Mouse (Mus musculus): Measurements from ENCODE around the gene Slc9b1. TPM values are rescaled to one million over a fixed set of nuclear protein-coding genes. Genes with fewer than 3 reads are reported as not detected.

The Slc9b1 gene
- polyA plus RNA-seq, 1 experiment from 2014 or later: not detected

GRCm38 (mm10) chr3:135324354-135324753 lies 23.5 kb upstream of the Slc9b1 start:
- H3K4me2 ChIP-seq: no peak overlapping the region
- no peak overlapping the region for H3K27ac ChIP-seq
- no peaks in the 10 kb centered on the region for H3K9me3 ChIP-seq (replicated peaks)
- H3K9ac ChIP-seq: no peak overlapping the region
- H3K4me3 ChIP-seq: no peak overlapping the region
- H3K4me1 ChIP-seq (replicated peaks): no peaks in the 10 kb centered on the region
- no peaks in the 10 kb centered on the region for H3K36me3 ChIP-seq
- ATAC-seq (replicated peaks; ENCODE audit: insufficient number of reproducible peaks, insufficient read depth, low FRiP score, low read depth): no peak
- WGBS: 64% methylated on average over 6 of the region's 6 CpGs
- H3K27me3 ChIP-seq: no peaks in the 10 kb centered on the region

GRCm38 (mm10) chr3:135327176-135327575 lies 20.7 kb upstream of the Slc9b1 start:
- 64% methylated on average over 6 of the region's 6 CpGs for WGBS
- Histone ChIP-seq H3K4me2 (no peak overlapping the region), H3K9me3 (replicated peaks) (no peaks in the 10 kb centered on the region), H3K4me3 (no peak overlapping the region), H3K4me1 (replicated peaks) (no peaks in the 10 kb centered on the region), H3K27me3 (no peaks in the 10 kb centered on the region), H3K36me3 (no peaks in the 10 kb centered on the region), H3K27ac (no peak overlapping the region), H3K9ac (no peak overlapping the region)
- ATAC-seq (replicated peaks; ENCODE audit: insufficient number of reproducible peaks, insufficient read depth, low FRiP score, low read depth): no peak

- Histone ChIP-seq H3K9ac (no peak overlapping the region), H3K4me2 (no peak overlapping the region), H3K27ac (no peak overlapping the region), H3K4me3 (no peak overlapping the region), H3K9me3 (replicated peaks) (no peaks in the 10 kb centered on the region), H3K36me3 (no peaks in the 10 kb centered on the region), H3K27me3 (no peaks in the 10 kb centered on the region), H3K4me1 (replicated peaks) (no peaks in the 10 kb centered on the region)
- no peak for ATAC-seq (replicated peaks; ENCODE audit: insufficient number of reproducible peaks, insufficient read depth, low FRiP score, low read depth)
- WGBS: 57% methylated on average over 2 of the region's 2 CpGs
These were observed 20.2 kb upstream of the Slc9b1 start for GRCm38 (mm10) chr3:135327601-135328000.

GRCm38 (mm10) chr3:135328560-135328959 lies 19.3 kb upstream of the Slc9b1 start:
- Histone ChIP-seq H3K4me2 (no peak overlapping the region), H3K27me3 (no peaks in the 10 kb centered on the region), H3K9me3 (replicated peaks) (no peaks in the 10 kb centered on the region), H3K4me3 (no peak overlapping the region), H3K36me3 (no peaks in the 10 kb centered on the region), H3K27ac (no peak overlapping the region), H3K9ac (no peak overlapping the region), H3K4me1 (replicated peaks) (no peaks in the 10 kb centered on the region)
- no peak for ATAC-seq (replicated peaks; ENCODE audit: insufficient number of reproducible peaks, insufficient read depth, low FRiP score, low read depth)
- WGBS: 40% methylated on average over 3 of the region's 3 CpGs

- Histone ChIP-seq H3K9me3 (replicated peaks) (no peaks in the 10 kb centered on the region), H3K4me3 (no peak overlapping the region), H3K9ac (no peak overlapping the region), H3K27ac (no peak overlapping the region), H3K4me1 (replicated peaks) (no peaks in the 10 kb centered on the region), H3K27me3 (no peaks in the 10 kb centered on the region), H3K36me3 (no peaks in the 10 kb centered on the region), H3K4me2 (no peak overlapping the region)
- no peak for ATAC-seq (replicated peaks; ENCODE audit: insufficient number of reproducible peaks, insufficient read depth, low FRiP score, low read depth)
These were observed 15.1 kb upstream of the Slc9b1 start for GRCm38 (mm10) chr3:135332691-135333090.

- WGBS: 45% methylated on average over 4 of the region's 4 CpGs
- Histone ChIP-seq H3K4me1 (replicated peaks) (no peaks in the 10 kb centered on the region), H3K27me3 (no peaks in the 10 kb centered on the region), H3K36me3 (no peaks in the 10 kb centered on the region), H3K9me3 (replicated peaks) (no peaks in the 10 kb centered on the region), H3K4me3 (no peak overlapping the region), H3K4me2 (no peak overlapping the region), H3K9ac (no peak overlapping the region), H3K27ac (no peak overlapping the region)
- ATAC-seq (replicated peaks; ENCODE audit: insufficient number of reproducible peaks, insufficient read depth, low FRiP score, low read depth): no peak
These were observed 14.1 kb upstream of the Slc9b1 start for GRCm38 (mm10) chr3:135333763-135334162.

GRCm38 (mm10) chr3:135349022-135349421 lies 1.2 kb downstream of the Slc9b1 start:
- Histone ChIP-seq H3K27me3 (no peaks in the 10 kb centered on the region), H3K9me3 (replicated peaks) (no peaks in the 10 kb centered on the region), H3K4me2 (no peak overlapping the region), H3K9ac (no peak overlapping the region), H3K4me3 (no peak overlapping the region), H3K27ac (no peak overlapping the region), H3K36me3 (no peaks in the 10 kb centered on the region), H3K4me1 (replicated peaks) (no peaks in the 10 kb centered on the region)
- no peak for ATAC-seq (replicated peaks; ENCODE audit: insufficient number of reproducible peaks, insufficient read depth, low FRiP score, low read depth)

- 87% methylated on average over 3 of the region's 3 CpGs for WGBS
- Histone ChIP-seq H3K36me3 (no peaks in the 10 kb centered on the region), H3K4me2 (no peak overlapping the region), H3K4me3 (no peak overlapping the region), H3K9ac (no peak overlapping the region), H3K27me3 (no peaks in the 10 kb centered on the region), H3K4me1 (replicated peaks) (no peaks in the 10 kb centered on the region), H3K27ac (no peak overlapping the region), H3K9me3 (replicated peaks) (no peaks in the 10 kb centered on the region)
- ATAC-seq (replicated peaks; ENCODE audit: insufficient number of reproducible peaks, insufficient read depth, low FRiP score, low read depth): no peak
These were observed 4.0 kb downstream of the Slc9b1 start for GRCm38 (mm10) chr3:135351857-135352256.

- Histone ChIP-seq H3K36me3 (no peaks in the 10 kb centered on the region), H3K4me3 (no peak overlapping the region), H3K9me3 (replicated peaks) (no peaks in the 10 kb centered on the region), H3K27ac (no peak overlapping the region), H3K27me3 (no peaks in the 10 kb centered on the region), H3K4me1 (replicated peaks) (no peaks in the 10 kb centered on the region), H3K9ac (no peak overlapping the region), H3K4me2 (no peak overlapping the region)
- WGBS: 86% methylated on average over 4 of the region's 4 CpGs
- ATAC-seq (replicated peaks; ENCODE audit: insufficient number of reproducible peaks, insufficient read depth, low FRiP score, low read depth): no peak
These were observed 9.6 kb downstream of the Slc9b1 start for GRCm38 (mm10) chr3:135357394-135357793.

- no peak overlapping the region for H3K27ac ChIP-seq
- H3K36me3 ChIP-seq: no peaks in the 10 kb centered on the region
- peaks cover 3% of the 10 kb centered on the region; the same call in 1 of the 2 replicates for H3K4me1 ChIP-seq (replicated peaks)
- H3K27me3 ChIP-seq: no peaks in the 10 kb centered on the region; the same call in 1 of the 2 replicates
- 75% methylated on average over 3 of the region's 3 CpGs for WGBS
- H3K9ac ChIP-seq: no peak overlapping the region
- H3K4me3 ChIP-seq: no peak overlapping the region
- no peak overlapping the region for H3K4me2 ChIP-seq
- no peaks in the 10 kb centered on the region for H3K9me3 ChIP-seq (replicated peaks)
- ATAC-seq (replicated peaks; ENCODE audit: insufficient number of reproducible peaks, insufficient read depth, low FRiP score, low read depth): no peak
These were observed 28.0 kb downstream of the Slc9b1 start for GRCm38 (mm10) chr3:135375836-135376235.

- Histone ChIP-seq H3K4me3 (no peak overlapping the region), H3K4me2 (no peak overlapping the region), H3K9me3 (replicated peaks) (no peaks in the 10 kb centered on the region), H3K27me3 (no peaks in the 10 kb centered on the region; the same call in 1 of the 2 replicates), H3K9ac (no peak overlapping the region), H3K4me1 (replicated peaks) (peaks cover 3% of the 10 kb centered on the region; the same call in 1 of the 2 replicates), H3K27ac (no peak overlapping the region), H3K36me3 (no peaks in the 10 kb centered on the region)
- ATAC-seq (replicated peaks; ENCODE audit: insufficient number of reproducible peaks, insufficient read depth, low FRiP score, low read depth): no peak
- 79% methylated on average over 10 of the region's 10 CpGs for WGBS
These were observed 29.6 kb downstream of the Slc9b1 start for GRCm38 (mm10) chr3:135377445-135377844.

- Histone ChIP-seq H3K4me2 (no peak overlapping the region), H3K4me3 (no peak overlapping the region), H3K27me3 (no peaks in the 10 kb centered on the region; the same call in 1 of the 2 replicates), H3K4me1 (replicated peaks) (peaks cover 3% of the 10 kb centered on the region; the same call in 1 of the 2 replicates), H3K9me3 (replicated peaks) (no peaks in the 10 kb centered on the region), H3K36me3 (no peaks in the 10 kb centered on the region), H3K27ac (no peak overlapping the region), H3K9ac (no peak overlapping the region)
- 79% methylated on average over 4 of the region's 4 CpGs for WGBS
- no peak for ATAC-seq (replicated peaks; ENCODE audit: insufficient number of reproducible peaks, insufficient read depth, low FRiP score, low read depth)
These were observed 32.0 kb downstream of the Slc9b1 start for GRCm38 (mm10) chr3:135379868-135380267.
